Mouse (Mus musculus) hindbrain, embryonic 10.5 days (tissue): ENCODE measurements around the gene Cyp2c70. TPM values are rescaled to one million over a fixed set of nuclear protein-coding genes. Genes with fewer than 3 reads are reported as not detected.
"Not testable (repeated sequence)": the region's sequence is repeated elsewhere in the genome, so short reads cannot be mapped to it uniquely, and the experiment has no call there.

ENCODE experiments used
- DNase-seq: peaks from one replicate; pipeline ENCODE4 v3.0.0-alpha.2; 2017; ENCODE audit warnings: low spot score
- H3K27ac ChIP-seq: fragments of 300-500 bp; sonication (generic); 2 replicates; pipeline ENCODE4 v1.5.1; 2016; ENCODE audit warnings: mild to moderate bottlenecking, moderate library complexity
- H3K27me3 ChIP-seq: fragments of 300-500 bp; sonication (generic); 2 replicates; pipeline ENCODE4 v1.6.1; 2016; ENCODE audit warnings: mild to moderate bottlenecking; ENCODE audit not compliant: poor library complexity, insufficient read depth, severe bottlenecking
- H3K36me3 ChIP-seq: fragments of 300-500 bp; sonication (generic); 2 replicates; pipeline ENCODE4 v1.6.1; 2016; ENCODE audit warnings: mild to moderate bottlenecking, moderate library complexity
- H3K4me1 ChIP-seq: fragments of 300-500 bp; sonication (generic); replicated peaks from 2 replicates; pipeline ENCODE4 v1.6.1; 2016; ENCODE audit warnings: mild to moderate bottlenecking
- H3K4me3 ChIP-seq: fragments of 300-500 bp; sonication (generic); 2 replicates; pipeline ENCODE4 v1.5.1; 2016; ENCODE audit warnings: mild to moderate bottlenecking, moderate library complexity
- H3K9me3 ChIP-seq: fragments of 300-500 bp; sonication (generic); 2 replicates; pipeline ENCODE4 v1.6.1; 2016; ENCODE audit warnings: mild to moderate bottlenecking, moderate library complexity
- WGBS: fragments of 180-500 bp; shearing (Covaris S2); methylation state at CpG from one replicate; pipeline ENCODE4 v1.1.7; 2016; 5-methylcytosine and 5-hydroxymethylcytosine counted together
- polyA plus RNA-seq: library from polyadenylated mRNA; unstranded; fragments of >200 nt; fragmentation: Nextera tagmentation; extraction: Ambion mirVana; gene quantifications from 2 replicates; pipeline ENCODE4 v1.2.1, GENCODE M21; 2016

Cyp2c70 gene
- polyA plus RNA-seq: not detected in 2 replicates

DNA sequence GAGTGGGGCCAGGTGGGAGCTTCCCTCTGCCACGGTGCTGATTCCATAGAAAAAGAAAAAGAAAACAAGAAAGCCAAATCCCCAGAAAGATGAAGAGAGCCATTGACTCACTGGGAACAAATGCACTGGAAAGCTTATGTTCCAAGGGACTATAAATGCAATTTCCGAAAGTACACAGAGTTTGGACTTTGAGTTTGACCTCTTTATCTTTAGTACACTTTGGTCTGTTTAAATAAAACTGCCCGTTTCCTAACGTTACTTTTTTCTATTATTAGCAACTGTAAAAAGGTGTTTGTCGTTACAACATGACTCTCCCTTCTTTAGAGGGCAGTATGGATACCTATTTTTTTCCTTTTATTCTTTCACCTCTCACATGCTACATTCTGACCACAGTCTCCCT lies at the start of gene Cyp2c70:
Gene Cyp2c70, minus strand, starts transcription at position 174 of the 400 bp plus-strand sequence.
- no peak for DNase-seq
- Histone ChIP-seq H3K36me3 (no peaks in the 10 kb centered on the region), H3K4me1 (no peaks in the 10 kb centered on the region), H3K27ac (no peak within 1 kb of the TSS), H3K9me3 (no peaks in the 10 kb centered on the region), H3K27me3 (no peaks in the 10 kb centered on the region), H3K4me3 (no peak within 1 kb of the TSS)
- 88% methylated on average over 5 of the region's 5 CpGs for WGBS

DNA sequence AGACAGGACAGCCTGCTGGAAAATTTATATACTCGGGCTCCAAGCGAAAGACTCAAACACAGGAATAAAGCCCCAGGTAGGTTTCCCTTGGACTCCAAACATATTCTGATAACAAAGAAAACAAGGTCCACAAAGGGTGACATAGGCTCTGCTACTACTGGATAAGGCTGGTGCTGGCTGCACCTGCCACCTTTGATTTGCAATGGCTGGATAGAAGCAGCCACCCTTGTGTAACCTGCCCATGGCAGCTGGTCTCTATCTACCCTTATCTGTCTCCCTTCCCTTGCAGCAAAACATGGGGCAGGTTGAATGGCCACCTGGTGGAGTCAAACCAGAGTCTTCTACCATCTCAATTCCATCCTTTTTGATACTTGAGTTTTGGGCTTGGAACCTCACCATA lies 45.4 kb upstream of the Cyp2c70 start:
- 88% methylated on average over 2 of the region's 2 CpGs for WGBS
- no peak for DNase-seq
- no peaks in the 10 kb centered on the region for H3K36me3 ChIP-seq
- no peak overlapping the region for H3K27ac ChIP-seq
- no peaks in the 10 kb centered on the region for H3K4me1 ChIP-seq
- no peak overlapping the region for H3K4me3 ChIP-seq
- H3K9me3 ChIP-seq: no peaks in the 10 kb centered on the region
- H3K27me3 ChIP-seq: no peaks in the 10 kb centered on the region

DNA sequence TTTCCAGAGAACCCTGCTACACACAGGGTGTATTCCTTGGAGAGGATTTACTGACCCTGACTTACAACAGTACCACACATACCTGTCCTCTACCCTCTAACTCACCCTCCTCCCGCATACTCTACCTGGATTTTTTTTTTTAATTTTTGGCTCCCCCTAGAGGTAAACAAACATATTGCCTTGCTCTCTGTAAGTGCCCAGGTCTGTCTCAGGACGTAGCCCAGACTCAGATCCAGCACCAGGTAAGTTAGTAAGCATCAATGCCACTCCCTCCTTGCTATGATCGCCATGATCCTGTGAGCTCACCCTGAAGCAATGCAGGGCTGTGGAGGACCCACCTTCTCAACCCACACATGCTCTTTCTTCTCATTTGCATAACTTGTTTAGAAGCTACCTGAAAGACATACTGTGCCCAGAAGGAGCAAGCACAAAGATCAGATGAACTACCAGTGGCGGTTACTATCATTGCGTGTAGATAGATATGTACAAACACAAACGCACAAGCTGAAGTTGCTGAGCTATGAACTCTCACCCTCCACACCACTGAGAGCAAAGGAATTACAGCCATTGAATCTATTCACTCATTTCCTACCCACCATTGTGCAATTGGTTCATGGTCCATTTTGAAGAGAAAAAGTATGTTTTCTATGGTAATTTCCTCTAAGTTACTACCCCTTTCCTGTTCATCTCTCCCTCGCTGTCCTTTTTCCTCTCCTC lies 44.9 kb upstream of the Cyp2c70 start:
- Histone ChIP-seq H3K27me3 (no peaks in the 10 kb centered on the region), H3K9me3 (no peaks in the 10 kb centered on the region), H3K4me1 (no peaks in the 10 kb centered on the region), H3K27ac (no peak overlapping the region), H3K36me3 (no peaks in the 10 kb centered on the region), H3K4me3 (no peak overlapping the region)
- 76% methylated on average over 7 of the region's 7 CpGs for WGBS
- no peak for DNase-seq

DNA sequence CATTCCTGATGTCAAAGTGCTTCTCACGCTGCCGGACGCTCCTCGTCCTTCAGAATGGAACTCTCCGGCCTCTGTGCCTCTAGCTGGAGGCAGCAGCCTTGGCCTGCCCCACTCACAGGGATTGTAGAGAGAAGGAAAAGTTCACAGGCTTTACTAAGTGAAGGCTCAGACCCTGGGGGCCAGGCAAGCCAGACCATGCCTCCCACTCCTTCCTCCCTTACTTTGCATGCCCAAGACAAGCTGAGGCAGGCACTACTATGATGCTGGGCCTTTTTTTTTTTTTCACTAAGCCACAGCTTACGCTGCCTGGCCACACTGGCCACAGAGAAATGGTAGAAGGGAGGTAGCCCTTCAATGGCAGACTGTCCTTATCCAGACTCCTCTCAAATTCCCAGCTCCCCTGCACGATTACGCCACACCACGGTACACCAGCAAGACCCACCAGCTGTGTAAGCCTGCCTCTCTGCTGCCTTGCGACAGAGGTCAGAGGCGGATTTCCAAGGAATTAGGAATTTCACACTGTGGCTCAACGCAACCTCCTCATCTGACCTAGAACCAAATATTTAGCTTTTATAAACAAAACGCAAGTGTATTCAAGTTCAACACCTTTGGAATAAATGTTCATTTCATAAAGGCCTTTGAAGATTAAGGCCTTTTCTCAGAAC lies 44.1 kb upstream of the Cyp2c70 start:
- H3K27ac ChIP-seq: no peak overlapping the region
- WGBS: 84% methylated on average over 13 of the region's 13 CpGs
- no peaks in the 10 kb centered on the region for H3K9me3 ChIP-seq
- H3K36me3 ChIP-seq: no peaks in the 10 kb centered on the region
- no peaks in the 10 kb centered on the region for H3K27me3 ChIP-seq
- H3K4me1 ChIP-seq: no peaks in the 10 kb centered on the region
- DNase-seq: no peak
- H3K4me3 ChIP-seq: no peak overlapping the region

DNA sequence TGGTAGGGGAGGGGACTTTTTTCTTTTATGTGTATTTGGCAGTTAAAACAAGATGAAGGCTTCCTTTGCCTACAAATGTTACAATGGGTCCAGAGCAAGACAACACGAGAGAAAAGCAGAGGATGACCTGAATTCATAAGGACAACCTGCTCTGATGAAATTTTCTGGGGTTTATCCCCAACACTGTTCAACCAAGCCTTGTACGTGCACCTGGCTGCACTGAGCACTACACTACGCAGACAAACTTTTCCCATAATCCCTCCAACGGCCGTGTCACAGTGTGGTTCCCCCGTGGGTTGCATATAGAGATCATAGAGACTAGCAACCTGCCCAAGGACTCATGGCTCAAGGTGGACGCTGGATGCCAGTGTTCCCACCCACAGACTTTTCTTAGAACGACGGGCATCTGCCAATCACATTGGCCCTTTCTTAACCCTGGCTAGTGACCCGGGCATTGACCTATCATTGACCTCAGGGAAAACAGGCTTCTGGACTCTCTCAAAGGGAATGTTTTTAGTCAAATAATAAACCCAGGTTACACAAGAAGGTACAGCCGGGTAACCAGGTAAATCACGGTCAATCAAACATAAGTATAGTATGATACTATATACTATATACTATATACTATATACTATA lies 39.5 kb upstream of the Cyp2c70 start:
- H3K4me3 ChIP-seq: no peak overlapping the region
- peaks cover 3% of the 10 kb centered on the region; the same call in 1 of the 2 replicates for H3K36me3 ChIP-seq
- WGBS: 89% methylated on average over 12 of the region's 12 CpGs
- no peaks in the 10 kb centered on the region for H3K27me3 ChIP-seq
- H3K27ac ChIP-seq: no peak overlapping the region
- no peak for DNase-seq
- H3K9me3 ChIP-seq: no peaks in the 10 kb centered on the region
- no peaks in the 10 kb centered on the region for H3K4me1 ChIP-seq

DNA sequence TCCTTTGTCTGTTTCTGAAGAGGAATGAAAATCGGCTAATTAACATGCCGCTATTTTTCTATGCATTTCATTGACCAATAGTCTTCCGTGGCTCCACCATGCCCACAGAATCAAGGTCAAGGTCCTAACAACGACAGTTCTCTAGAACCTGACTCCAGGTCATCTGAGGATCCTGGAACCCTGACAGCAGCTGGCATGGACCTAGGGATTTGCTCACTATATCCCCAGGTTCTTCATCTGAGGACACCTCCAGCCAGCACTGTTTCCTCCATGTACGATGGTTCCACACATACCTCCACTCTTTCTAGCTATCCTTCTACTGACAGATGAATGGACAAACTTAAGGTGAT lies 38.6 kb upstream of the Cyp2c70 start:
- no peaks in the 10 kb centered on the region for H3K9me3 ChIP-seq
- H3K27ac ChIP-seq: no peak overlapping the region
- DNase-seq: no peak
- H3K4me3 ChIP-seq: no peak overlapping the region
- H3K4me1 ChIP-seq: no peaks in the 10 kb centered on the region
- WGBS: 69% methylated on average over 5 of the region's 5 CpGs
- peaks cover 3% of the 10 kb centered on the region; the same call in 1 of the 2 replicates for H3K36me3 ChIP-seq
- H3K27me3 ChIP-seq: no peaks in the 10 kb centered on the region

DNA sequence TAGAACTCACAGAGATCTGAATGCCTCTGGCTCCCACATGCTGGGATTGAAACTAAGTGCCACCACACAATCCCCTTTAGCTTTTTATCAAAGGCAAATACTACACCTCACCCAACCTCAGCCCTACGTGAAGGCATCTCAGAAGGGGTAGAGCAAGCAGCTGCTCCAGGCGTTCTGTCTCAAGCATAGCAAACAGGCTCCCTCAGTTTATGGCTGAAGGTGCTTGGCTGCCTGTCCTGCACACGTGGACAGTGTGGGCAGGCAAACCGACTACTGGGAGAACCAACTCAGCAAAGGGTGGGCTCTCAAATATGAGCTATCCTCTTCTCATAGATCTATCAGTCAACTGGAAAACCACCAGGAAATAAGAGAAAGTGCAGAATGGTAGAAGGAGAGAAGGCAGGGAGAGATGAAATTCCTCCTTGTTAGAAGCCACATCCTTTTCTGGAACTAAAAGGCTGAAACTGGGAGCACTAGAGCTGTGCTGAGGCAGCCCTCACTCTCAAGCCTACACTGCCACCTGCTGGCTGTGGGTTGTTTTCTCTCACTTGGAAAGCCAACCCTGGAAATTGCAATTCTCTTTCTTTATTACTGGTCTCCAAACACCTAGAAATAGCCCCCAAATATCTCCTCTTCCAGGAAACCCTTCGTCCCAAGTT lies 38.1 kb upstream of the Cyp2c70 start:
- H3K27ac ChIP-seq: no peak overlapping the region
- H3K4me1 ChIP-seq: no peaks in the 10 kb centered on the region
- H3K36me3 ChIP-seq: peaks cover 3% of the 10 kb centered on the region; the same call in 1 of the 2 replicates
- H3K27me3 ChIP-seq: no peaks in the 10 kb centered on the region
- H3K9me3 ChIP-seq: no peaks in the 10 kb centered on the region
- WGBS: 61% methylated on average over 5 of the region's 5 CpGs
- DNase-seq: peak; percentile 58
- H3K4me3 ChIP-seq: no peak overlapping the region

DNA sequence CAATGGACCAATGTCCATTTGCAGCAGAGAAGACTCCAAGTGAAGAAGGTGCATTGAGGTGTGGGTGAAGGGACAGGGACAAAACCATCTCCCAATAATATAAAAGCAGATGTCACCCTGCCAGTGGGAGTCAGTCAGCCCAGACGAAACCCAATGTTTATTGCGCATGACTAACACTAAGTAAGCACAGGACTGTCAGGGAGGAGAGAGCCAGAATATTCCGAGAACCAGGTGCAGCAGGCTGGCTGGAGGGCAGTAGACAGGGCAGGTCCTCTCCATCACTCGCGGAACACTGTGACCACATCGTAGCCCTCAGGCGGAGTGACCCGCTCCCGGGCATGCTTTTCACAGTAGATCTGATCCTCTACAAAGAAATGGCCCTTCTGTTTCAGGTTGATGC lies 35.2 kb upstream of the Cyp2c70 start:
- H3K4me1 ChIP-seq, DNase-seq, H3K27me3 ChIP-seq, H3K27ac ChIP-seq, H3K9me3 ChIP-seq, H3K36me3 ChIP-seq, H3K4me3 ChIP-seq: not testable (repeated sequence)
- 96% methylated on average over 9 of the region's 9 CpGs for WGBS

DNA sequence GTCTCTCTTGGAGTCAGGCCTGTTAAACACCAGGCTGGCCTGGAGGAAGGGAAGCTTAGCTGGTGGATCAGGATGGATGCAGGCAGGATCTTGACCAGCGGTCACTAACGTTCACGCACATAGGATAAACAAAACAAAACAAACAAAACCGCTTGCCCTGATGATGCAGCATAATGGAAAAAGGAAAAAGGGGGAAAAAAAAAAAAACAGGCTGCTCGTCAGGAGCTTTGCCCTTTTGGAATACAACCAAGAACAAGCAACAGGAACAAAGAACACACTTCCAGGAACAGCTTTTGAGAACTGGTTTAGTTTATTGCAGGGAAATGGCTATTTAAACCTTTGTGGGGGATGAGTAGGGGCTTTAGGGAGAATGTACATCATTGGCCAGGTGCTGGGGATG lies 33.7 kb upstream of the Cyp2c70 start:
- Histone ChIP-seq H3K9me3 (no peaks in the 10 kb centered on the region), H3K27ac (no peak overlapping the region), H3K4me1 (no peaks in the 10 kb centered on the region), H3K4me3 (no peak overlapping the region), H3K27me3 (no peaks in the 10 kb centered on the region), H3K36me3 (peaks cover 3% of the 10 kb centered on the region; the same call in 1 of the 2 replicates)
- WGBS: 91% methylated on average over 5 of the region's 5 CpGs
- no peak for DNase-seq

DNA sequence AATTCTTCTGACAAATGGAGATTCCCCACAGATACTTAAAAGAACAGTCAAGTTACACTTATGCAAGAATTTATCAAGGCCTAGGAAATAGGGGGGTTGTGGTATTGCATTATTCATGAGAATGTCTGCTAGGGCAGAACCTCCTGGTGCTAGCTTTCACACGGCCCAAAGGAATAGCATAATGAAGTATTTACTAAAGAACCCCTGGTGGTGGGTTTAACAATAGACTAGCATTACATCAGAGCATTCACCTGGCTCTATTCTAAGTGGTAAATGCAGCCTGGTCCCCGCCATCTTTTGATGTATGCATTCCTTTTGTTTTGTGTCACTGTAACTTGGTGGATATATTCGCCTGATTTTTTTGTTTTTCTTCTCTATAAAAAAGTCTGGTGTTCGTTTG lies 15.8 kb upstream of the Cyp2c70 start:
- H3K4me1 ChIP-seq, H3K36me3 ChIP-seq, H3K27me3 ChIP-seq, H3K4me3 ChIP-seq, H3K27ac ChIP-seq, DNase-seq: not testable (repeated sequence)
- peaks cover 11% of the 10 kb centered on the region; the same call in 1 of the 2 replicates for H3K9me3 ChIP-seq
- 43% methylated on average over 4 of the region's 4 CpGs for WGBS

DNA sequence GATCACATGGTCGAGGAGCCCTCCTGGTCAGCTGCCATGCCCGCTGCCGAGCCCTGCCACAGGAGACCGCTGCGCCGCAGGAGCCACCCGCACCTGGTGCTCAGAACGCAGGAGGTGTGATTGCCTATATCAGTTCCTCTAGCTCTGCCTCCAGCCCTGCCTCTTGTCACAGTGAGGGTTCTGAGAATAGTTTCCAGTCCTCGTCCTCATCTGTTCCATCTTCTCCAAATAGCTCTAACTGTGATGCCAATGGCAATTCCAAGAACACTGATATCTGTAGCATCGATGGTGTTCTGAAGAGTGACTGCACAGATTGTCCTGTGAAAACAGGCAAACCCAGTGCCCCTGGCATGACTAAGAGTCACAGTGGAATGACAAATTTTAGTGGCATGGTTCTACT lies 3.5 kb upstream of the Cyp2c70 start:
- no peaks in the 10 kb centered on the region for H3K27me3 ChIP-seq
- no peaks in the 10 kb centered on the region for H3K36me3 ChIP-seq
- WGBS: 93% methylated on average over 10 of the region's 10 CpGs
- H3K4me3 ChIP-seq: no peak overlapping the region
- no peaks in the 10 kb centered on the region for H3K9me3 ChIP-seq
- no peak for DNase-seq
- no peaks in the 10 kb centered on the region for H3K4me1 ChIP-seq
- H3K27ac ChIP-seq: no peak overlapping the region

DNA sequence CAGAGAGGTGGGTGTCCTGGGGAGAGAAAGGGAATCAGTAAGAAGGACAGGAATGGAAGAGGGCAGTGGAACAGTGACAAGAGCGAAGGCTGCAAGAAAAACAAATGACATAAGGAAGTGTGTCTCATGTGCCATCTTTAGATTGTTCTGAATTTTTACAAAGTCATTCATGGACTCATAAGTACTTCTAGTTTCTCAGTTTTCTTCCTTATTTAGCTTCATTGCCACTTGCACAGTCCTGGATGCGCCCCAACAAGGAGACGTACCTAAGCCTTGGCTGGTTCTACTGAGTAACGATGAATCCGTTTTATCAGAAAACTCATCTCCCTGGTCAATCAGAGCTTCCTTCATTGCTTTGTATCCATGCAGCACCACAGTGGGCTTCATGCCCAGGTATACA lies 3.5 kb downstream of the Cyp2c70 start:
- Histone ChIP-seq H3K9me3 (no peaks in the 10 kb centered on the region), H3K4me3 (no peak overlapping the region), H3K27ac (no peak overlapping the region), H3K4me1 (no peaks in the 10 kb centered on the region), H3K27me3 (no peaks in the 10 kb centered on the region), H3K36me3 (no peaks in the 10 kb centered on the region)
- WGBS: 92% methylated on average over 5 of the region's 5 CpGs
- no peak for DNase-seq

DNA sequence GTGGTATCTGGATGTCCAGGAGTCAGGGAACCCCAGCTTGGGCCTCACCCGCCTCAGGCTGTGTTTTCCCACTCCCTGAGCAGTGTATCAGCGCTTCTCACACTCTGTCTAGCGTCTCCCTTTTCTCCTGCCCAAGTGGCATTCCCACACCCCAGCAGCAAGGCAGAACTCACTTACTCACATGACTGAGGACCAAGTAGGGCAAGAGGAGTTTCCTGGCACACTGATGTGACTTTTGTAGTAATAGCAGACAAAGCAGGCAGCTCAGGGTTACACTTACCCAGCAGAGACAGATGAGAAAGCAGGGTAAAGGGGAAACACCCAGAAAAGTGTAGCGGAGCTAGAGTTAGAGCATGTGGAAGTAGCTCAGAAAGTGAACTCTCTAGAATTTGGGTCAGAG lies 8.8 kb downstream of the Cyp2c70 start:
- no peak for DNase-seq
- H3K36me3 ChIP-seq: no peaks in the 10 kb centered on the region
- H3K27ac ChIP-seq: no peak overlapping the region
- H3K4me3 ChIP-seq: no peak overlapping the region
- H3K27me3 ChIP-seq: no peaks in the 10 kb centered on the region
- no peaks in the 10 kb centered on the region for H3K9me3 ChIP-seq
- no peaks in the 10 kb centered on the region for H3K4me1 ChIP-seq
- 84% methylated on average over 4 of the region's 4 CpGs for WGBS
